ENCODE assay signal across 13 mouse cellular contexts in genomic region chr14:15410686-15411534, GRCm38 (mm10). TPM values are rescaled to one million over a fixed set of nuclear protein-coding genes. Genes with fewer than 3 reads are reported as not detected.
DNase-seq lines count a peak whose midpoint lies in the region; ATAC-seq and TF ChIP-seq lines count a peak whose summit lies in the region.
"Had no signal": no experiment of that assay in that cellular context is flagged by ENCODE, and none has a peak within 500 bp of the region (broad histone marks: within the 10 kb centered on the region; RNA-seq: fewer than 3 reads in every experiment).

No protein-coding gene starts in this region.

- WGBS in liver, postnatal 0 days (ENCODE audit: insufficient replicate concordance) = 63% methylated on average over 8 of the region's 8 CpGs
- 67% methylated on average over 8 of the region's 8 CpGs for WGBS in liver, embryonic 12.5 days (ENCODE audit: insufficient replicate concordance)
- 70% methylated on average over 8 of the region's 8 CpGs for WGBS in heart, embryonic 10.5 days

- H3K4me3 ChIP-seq in liver, postnatal 0 days (ENCODE audit: low read depth, low read length) = no peak overlapping the region
- no peak overlapping the region for H3K4me3 ChIP-seq in liver, embryonic 12.5 days
- H3K4me3 ChIP-seq in heart, embryonic 10.5 days = no peak overlapping the region
- H3K4me3 ChIP-seq: neural tube, embryonic 15.5 days had no signal

- H3K9me3 ChIP-seq in liver, postnatal 0 days (ENCODE audit: low read length) = no peaks in the 10 kb centered on the region
- H3K9me3 ChIP-seq in liver, embryonic 12.5 days (replicated peaks) = no peaks in the 10 kb centered on the region
- H3K9me3 ChIP-seq in heart, embryonic 10.5 days = no peaks in the 10 kb centered on the region
- H3K9me3 ChIP-seq: neural tube, embryonic 15.5 days had no signal

- 0 out of 2 replicates have a peak, but pooled peaks have one; percentile 2 for TF ChIP-seq CTCF in liver, postnatal 0 days (IDR thresholded peaks at IDR 0.05; ENCODE audit: low read depth)

- H3K27ac ChIP-seq in liver, postnatal 0 days (ENCODE audit: low read depth) = no peak overlapping the region
- H3K27ac ChIP-seq in liver, embryonic 12.5 days = no peak overlapping the region
- H3K27ac ChIP-seq in heart, embryonic 10.5 days = no peak overlapping the region
- H3K27ac ChIP-seq: liver, embryonic 14.5 days; neural tube, embryonic 15.5 days had no signal

- no peaks in the 10 kb centered on the region for H3K27me3 ChIP-seq in liver, postnatal 0 days (ENCODE audit: insufficient read depth, low read length)
- no peaks in the 10 kb centered on the region for H3K27me3 ChIP-seq in liver, embryonic 12.5 days (replicated peaks)
- no peaks in the 10 kb centered on the region for H3K27me3 ChIP-seq in heart, embryonic 10.5 days (ENCODE audit: insufficient read depth, poor library complexity, severe bottlenecking)
- H3K27me3 ChIP-seq: neural tube, embryonic 15.5 days had no signal

- ATAC-seq in liver, postnatal 0 days = no peak
- no peak for ATAC-seq in liver, embryonic 12.5 days

- no peaks in the 10 kb centered on the region for H3K4me1 ChIP-seq in liver, postnatal 0 days (ENCODE audit: insufficient read depth)
- H3K4me1 ChIP-seq in liver, embryonic 12.5 days = no peaks in the 10 kb centered on the region
- no peaks in the 10 kb centered on the region for H3K4me1 ChIP-seq in heart, embryonic 10.5 days
- H3K4me1 ChIP-seq: neural tube, embryonic 15.5 days had no signal

- no peak overlapping the region for H3K9ac ChIP-seq in liver, postnatal 0 days (replicated peaks)
- no peak overlapping the region for H3K9ac ChIP-seq in liver, embryonic 12.5 days
- H3K9ac ChIP-seq: liver, embryonic 14.5 days; neural tube, embryonic 15.5 days had no signal

- H3K36me3 ChIP-seq in liver, postnatal 0 days (replicated peaks; ENCODE audit: insufficient read depth, low read length) = no peaks in the 10 kb centered on the region
- no peaks in the 10 kb centered on the region for H3K36me3 ChIP-seq in liver, embryonic 12.5 days
- H3K36me3 ChIP-seq in heart, embryonic 10.5 days = no peaks in the 10 kb centered on the region
- H3K36me3 ChIP-seq: neural tube, embryonic 15.5 days had no signal

- no peak for TF ChIP-seq EP300 in liver, postnatal 0 days (IDR thresholded peaks at IDR 0.05; ENCODE audit: low read depth)

- no peak for DNase-seq in liver, postnatal 0 days
- DNase-seq in cerebellum, postnatal 10 days = peak; percentile 41 to 42
- peak; percentile 40 for DNase-seq in layer of hippocampus, adult 9-11 months
- DNase-seq in right cerebral cortex, postnatal 25 days = peak; percentile 68
- DNase-seq in lung, postnatal 10 days = no peak
- DNase-seq in heart, embryonic 10.5 days (ENCODE audit: low spot score) = no peak
- DNase-seq in spleen, postnatal 4 days (ENCODE audit: low spot score in 2 of 2) = no peak
- DNase-seq: adrenal gland, postnatal 25 days; kidney, adult 2 months had no signal

- no peak overlapping the region for H3K4me2 ChIP-seq in liver, postnatal 0 days (ENCODE audit: low read depth, low read length)
- H3K4me2 ChIP-seq in liver, embryonic 12.5 days = no peak overlapping the region
- H3K4me2 ChIP-seq: heart, embryonic 11.5 days; neural tube, embryonic 15.5 days had no signal

RNA-seq across cellular contexts. Expression of gene Lrrc3b, which starts 27.9 kb away (rescaled TPM):
- polyA plus RNA-seq in liver, postnatal 0 days (2015; fragmentation: Nextera tagmentation; extraction: Ambion mirVana) = not detected in 2 replicates
- 0.33 and 0.58 TPM in 2 replicates for polyA plus RNA-seq in liver, embryonic 12.5 days (2016; fragmentation: Nextera tagmentation; extraction: Ambion mirVana)
- 3.8 and 4.7 TPM in 2 replicates for polyA plus RNA-seq in heart, embryonic 10.5 days (2016; fragmentation: Nextera tagmentation; extraction: Ambion mirVana)

Comparison
In these comparisons a context has a peak if more than half of its experiments do, and no peak if none do; other contexts are left out.
1. DNase-seq: peak in cerebellum, postnatal 10 days (2 of 2), layer of hippocampus, adult 9-11 months (single experiment) and right cerebral cortex, postnatal 25 days (single experiment); none in liver, postnatal 0 days (single experiment), lung, postnatal 10 days (single experiment), heart, embryonic 10.5 days (single experiment) and spleen, postnatal 4 days (0 of 2).